Mouse (Mus musculus): ENCODE measurements around the gene Rsrc1. TPM values are rescaled to one million over a fixed set of nuclear protein-coding genes. Genes with fewer than 3 reads are reported as not detected.

The Rsrc1 gene
- polyA plus RNA-seq, 1 experiment, result 12.9 TPM

GRCm38 (mm10) chr3:66977811-66978456, 3.3 kb upstream of the Rsrc1 start:
- peak overlapping the region; percentile 93 for H3K4me3 ChIP-seq
- no peak overlapping the region for H3ac ChIP-seq (ENCODE audit: control insufficient read depth, insufficient read length)
- H3K79me2 ChIP-seq (ENCODE audit: control insufficient read depth, insufficient read depth), result peaks cover 32% of the 10 kb centered on the region
- no peaks in the 10 kb centered on the region for H3K27me3 ChIP-seq (ENCODE audit: control insufficient read depth, insufficient read depth, insufficient read length)
- peak overlapping the region; percentile 92 for H3K4me2 ChIP-seq (ENCODE audit: low read depth)
- TF ChIP-seq TCF3 (IDR thresholded peaks at IDR 0.05; ENCODE audit: insufficient read length, low read depth) (no peak), MAX (IDR thresholded peaks at IDR 0.05; ENCODE audit: low read depth) (no peak), E2F4 (IDR thresholded peaks at IDR 0.05; ENCODE audit: insufficient read depth) (no peak), SRF (IDR thresholded peaks at IDR 0.05; ENCODE audit: control insufficient read depth, insufficient read length, low read depth) (no peak), MYOG (IDR thresholded peaks at IDR 0.05; ENCODE audit: control insufficient read depth in 1 of 3, insufficient read depth in 1 of 3, insufficient read length in 2 of 3, low read depth in 2 of 3) (no peak), POLR2A (IDR thresholded peaks at IDR 0.05; ENCODE audit: insufficient read length, low read depth) (no peak)
- H3K36me3 ChIP-seq (ENCODE audit: control insufficient read depth, insufficient read depth), result peaks cover 16% of the 10 kb centered on the region

- peak overlapping the region; percentile 92 for H3K4me2 ChIP-seq (ENCODE audit: low read depth)
- H3K4me3 ChIP-seq, result peak overlapping the region; percentile 93
- TF ChIP-seq TCF3 (IDR thresholded peaks at IDR 0.05; ENCODE audit: insufficient read length, low read depth), result no peak
- TF ChIP-seq E2F4 (IDR thresholded peaks at IDR 0.05; ENCODE audit: insufficient read depth), result no peak
- no peak for TF ChIP-seq SRF (IDR thresholded peaks at IDR 0.05; ENCODE audit: control insufficient read depth, insufficient read length, low read depth)
- TF ChIP-seq TCF12 (IDR thresholded peaks at IDR 0.05; ENCODE audit: insufficient read depth, poor library complexity, severe bottlenecking), result no peak
- TF ChIP-seq POLR2A (IDR thresholded peaks at IDR 0.05; ENCODE audit: insufficient read length, low read depth), result peak; percentile 34
- no peak for TF ChIP-seq CEBPB (IDR thresholded peaks at IDR 0.05; ENCODE audit: insufficient read depth, poor library complexity, severe bottlenecking)
- H3K27me3 ChIP-seq (ENCODE audit: control insufficient read depth, insufficient read depth, insufficient read length), result no peaks in the 10 kb centered on the region
- H3K79me2 ChIP-seq (ENCODE audit: control insufficient read depth, insufficient read depth), result peaks cover 39% of the 10 kb centered on the region
- H3ac ChIP-seq (ENCODE audit: control insufficient read depth, insufficient read length), result peak overlapping the region; percentile 5
- peaks cover 16% of the 10 kb centered on the region for H3K36me3 ChIP-seq (ENCODE audit: control insufficient read depth, insufficient read depth)
Measured at GRCm38 (mm10) chr3:66978457-66979381, 2.5 kb upstream of the Rsrc1 start.

- Histone ChIP-seq H3K27me3 (ENCODE audit: control insufficient read depth, insufficient read depth, insufficient read length) (no peaks in the 10 kb centered on the region), H3K79me2 (ENCODE audit: control insufficient read depth, insufficient read depth) (peaks cover 46% of the 10 kb centered on the region), H3K4me3 (peak overlapping the region; percentile 93)
Measured at GRCm38 (mm10) chr3:66979491-66979890, 1.7 kb upstream of the Rsrc1 start.

GRCm38 (mm10) chr3:66980111-66980975, 847 bp upstream of the Rsrc1 start:
- Histone ChIP-seq H3K4me2 (ENCODE audit: low read depth) (peak overlapping the region; percentile 92), H3K27me3 (ENCODE audit: control insufficient read depth, insufficient read depth, insufficient read length) (no peaks in the 10 kb centered on the region), H3K4me3 (peak overlapping the region; percentile 93), H3K79me2 (ENCODE audit: control insufficient read depth, insufficient read depth) (peaks cover 55% of the 10 kb centered on the region), H3K36me3 (ENCODE audit: control insufficient read depth, insufficient read depth) (peaks cover 2% of the 10 kb centered on the region), H3ac (ENCODE audit: control insufficient read depth, insufficient read length) (peak overlapping the region; percentile 82)
- TF ChIP-seq POLR2AphosphoS2 (IDR thresholded peaks at IDR 0.05; ENCODE audit: insufficient read length, low read depth), result no peak
- TF ChIP-seq SRF (IDR thresholded peaks at IDR 0.05; ENCODE audit: control insufficient read depth, insufficient read length, low read depth), result no peak
- TF ChIP-seq REST (IDR thresholded peaks at IDR 0.05; ENCODE audit: insufficient read depth, insufficient read length), result no peak
- no peak for TF ChIP-seq MYOD1 (IDR thresholded peaks at IDR 0.05; ENCODE audit: control insufficient read depth in 1 of 3, insufficient read length in 2 of 3, low read depth in 2 of 3)
- TF ChIP-seq MYOG (IDR thresholded peaks at IDR 0.05; ENCODE audit: control insufficient read depth in 1 of 3, insufficient read depth in 1 of 3, insufficient read length in 2 of 3, low read depth in 2 of 3), result no peak
- TF ChIP-seq POLR2A (IDR thresholded peaks at IDR 0.05; ENCODE audit: insufficient read length, low read depth), result no peak
- TF ChIP-seq USF1 (IDR thresholded peaks at IDR 0.05; ENCODE audit: low read depth), result no peak
- TF ChIP-seq TCF3 (IDR thresholded peaks at IDR 0.05; ENCODE audit: insufficient read length, low read depth), result no peak
- no peak for TF ChIP-seq MAX (IDR thresholded peaks at IDR 0.05; ENCODE audit: low read depth)
- TF ChIP-seq CEBPB (IDR thresholded peaks at IDR 0.05; ENCODE audit: insufficient read depth, poor library complexity, severe bottlenecking), result no peak

More at GRCm38 (mm10) chr3:66979491-66979890, 1.7 kb upstream of the Rsrc1 start:
- H3K36me3 ChIP-seq (ENCODE audit: control insufficient read depth, insufficient read depth), result peaks cover 10% of the 10 kb centered on the region
- H3K4me2 ChIP-seq (ENCODE audit: low read depth), result peak overlapping the region; percentile 92
- TF ChIP-seq E2F4 (IDR thresholded peaks at IDR 0.05; ENCODE audit: insufficient read depth), result no peak
- TF ChIP-seq USF1 (IDR thresholded peaks at IDR 0.05; ENCODE audit: low read depth), result no peak
- no peak for TF ChIP-seq CEBPB (IDR thresholded peaks at IDR 0.05; ENCODE audit: insufficient read depth, poor library complexity, severe bottlenecking)
- TF ChIP-seq MAX (IDR thresholded peaks at IDR 0.05; ENCODE audit: low read depth), result no peak
- no peak for TF ChIP-seq TCF3 (IDR thresholded peaks at IDR 0.05; ENCODE audit: insufficient read length, low read depth)
- no peak for TF ChIP-seq POLR2A (IDR thresholded peaks at IDR 0.05; ENCODE audit: insufficient read length, low read depth)
- TF ChIP-seq SRF (IDR thresholded peaks at IDR 0.05; ENCODE audit: control insufficient read depth, insufficient read length, low read depth), result no peak
- TF ChIP-seq MYOG (IDR thresholded peaks at IDR 0.05; ENCODE audit: control insufficient read depth in 1 of 3, insufficient read depth in 1 of 3, insufficient read length in 2 of 3, low read depth in 2 of 3), result no peak
- no peak for TF ChIP-seq TCF12 (IDR thresholded peaks at IDR 0.05; ENCODE audit: insufficient read depth, poor library complexity, severe bottlenecking)
- TF ChIP-seq POLR2AphosphoS2 (IDR thresholded peaks at IDR 0.05; ENCODE audit: insufficient read length, low read depth), result no peak
- no peak for TF ChIP-seq REST (IDR thresholded peaks at IDR 0.05; ENCODE audit: insufficient read depth, insufficient read length)
- TF ChIP-seq MYOD1 (IDR thresholded peaks at IDR 0.05; ENCODE audit: control insufficient read depth in 1 of 3, insufficient read length in 2 of 3, low read depth in 2 of 3), result no peak
- peak overlapping the region; percentile 5 for H3ac ChIP-seq (ENCODE audit: control insufficient read depth, insufficient read length)

Data from myocyte (in vitro differentiated cells).